Mouse (Mus musculus) ES-E14 (cell line): ENCODE data around the gene Adpgk.

Experiments used
- MAFK ChIP-seq: IDR thresholded peaks from 2 replicates; pipeline ENCODE4 v1.6.1; 2014; ENCODE audit warnings: mild to moderate bottlenecking, low read depth, low read length, inconsistent platforms; ENCODE audit not compliant: insufficient read depth
- ZC3H11A ChIP-seq: IDR thresholded peaks from 2 replicates; pipeline ENCODE4 v1.6.1; 2012; ENCODE audit warnings: low read depth, mild to moderate bottlenecking, inconsistent platforms, low read length, borderline replicate concordance

- TF ChIP-seq MAFK: no peak
- no peak for TF ChIP-seq ZC3H11A
These were observed 20.3 kb upstream of the Adpgk start for GRCm38 (mm10) chr9:59271081-59271480.
